Mouse (Mus musculus): ENCODE data around the gene Cdh4. TPM values are rescaled to one million over a fixed set of nuclear protein-coding genes. Genes with fewer than 3 reads are reported as not detected.

Gene Cdh4
- polyA plus RNA-seq, 1 experiment from 2014 or later: 57.4 TPM

GRCm38 (mm10) chr2:179491891-179492290 is 49.7 kb downstream of the Cdh4 start:
- H3K9me3 ChIP-seq (ENCODE audit: control insufficient read depth, low read length): no peaks in the 10 kb centered on the region
- no peak for ATAC-seq
- H3K4me1 ChIP-seq (replicated peaks; ENCODE audit: control insufficient read depth, insufficient read depth, low read length): peaks cover 15% of the 10 kb centered on the region
- no peaks in the 10 kb centered on the region for H3K36me3 ChIP-seq (ENCODE audit: control insufficient read depth, insufficient read depth)
- H3K4me3 ChIP-seq (replicated peaks; ENCODE audit: low read length): no peak overlapping the region
- 20% methylated on average over 11 of the region's 11 CpGs for WGBS
- H3K27me3 ChIP-seq (replicated peaks; ENCODE audit: control insufficient read depth, insufficient read depth, low read length): no peaks in the 10 kb centered on the region
- no peak overlapping the region for H3K4me2 ChIP-seq (ENCODE audit: low read length)
- no peak overlapping the region for H3K27ac ChIP-seq (ENCODE audit: low read length)
- H3K9ac ChIP-seq (replicated peaks; ENCODE audit: low read depth, low read length): no peak overlapping the region

- H3K27me3 ChIP-seq (replicated peaks; ENCODE audit: control insufficient read depth, insufficient read depth, low read length): no peaks in the 10 kb centered on the region
- no peak overlapping the region for H3K4me3 ChIP-seq (replicated peaks; ENCODE audit: low read length)
- no peak overlapping the region for H3K9ac ChIP-seq (replicated peaks; ENCODE audit: low read depth, low read length)
- ATAC-seq: no peak
- H3K27ac ChIP-seq (ENCODE audit: low read length): no peak overlapping the region
- peaks cover 15% of the 10 kb centered on the region for H3K4me1 ChIP-seq (replicated peaks; ENCODE audit: control insufficient read depth, insufficient read depth, low read length)
- 100% methylated on average over 1 of the region's 1 CpGs for WGBS
- no peaks in the 10 kb centered on the region for H3K9me3 ChIP-seq (ENCODE audit: control insufficient read depth, low read length)
- no peak overlapping the region for H3K4me2 ChIP-seq (ENCODE audit: low read length)
- H3K36me3 ChIP-seq (ENCODE audit: control insufficient read depth, insufficient read depth): no peaks in the 10 kb centered on the region
Measured at GRCm38 (mm10) chr2:179494276-179494675, 52.0 kb downstream of the Cdh4 start.

GRCm38 (mm10) chr2:179510439-179510838 is 68.2 kb downstream of the Cdh4 start:
- Histone ChIP-seq H3K4me1 (replicated peaks; ENCODE audit: control insufficient read depth, insufficient read depth, low read length) (peaks cover 4% of the 10 kb centered on the region), H3K27me3 (replicated peaks; ENCODE audit: control insufficient read depth, insufficient read depth, low read length) (no peaks in the 10 kb centered on the region), H3K27ac (ENCODE audit: low read length) (no peak overlapping the region), H3K36me3 (ENCODE audit: control insufficient read depth, insufficient read depth) (no peaks in the 10 kb centered on the region), H3K9me3 (ENCODE audit: control insufficient read depth, low read length) (no peaks in the 10 kb centered on the region; the same call in 1 of the 2 replicates), H3K4me3 (replicated peaks; ENCODE audit: low read length) (no peak overlapping the region), H3K4me2 (ENCODE audit: low read length) (no peak overlapping the region), H3K9ac (replicated peaks; ENCODE audit: low read depth, low read length) (no peak overlapping the region)
- 53% methylated on average over 16 of the region's 16 CpGs for WGBS
- peak; percentile 65 for ATAC-seq

GRCm38 (mm10) chr2:179516559-179516958 is 74.3 kb downstream of the Cdh4 start:
- Histone ChIP-seq H3K9ac (replicated peaks; ENCODE audit: low read depth, low read length) (no peak overlapping the region), H3K4me1 (replicated peaks; ENCODE audit: control insufficient read depth, insufficient read depth, low read length) (peaks cover 31% of the 10 kb centered on the region), H3K36me3 (ENCODE audit: control insufficient read depth, insufficient read depth) (no peaks in the 10 kb centered on the region), H3K4me3 (replicated peaks; ENCODE audit: low read length) (no peak overlapping the region), H3K9me3 (ENCODE audit: control insufficient read depth, low read length) (no peaks in the 10 kb centered on the region), H3K27ac (ENCODE audit: low read length) (no peak overlapping the region), H3K27me3 (replicated peaks; ENCODE audit: control insufficient read depth, insufficient read depth, low read length) (no peaks in the 10 kb centered on the region), H3K4me2 (ENCODE audit: low read length) (no peak overlapping the region)
- WGBS: 90% methylated on average over 9 of the region's 9 CpGs
- ATAC-seq: no peak

- Histone ChIP-seq H3K27me3 (replicated peaks; ENCODE audit: control insufficient read depth, insufficient read depth, low read length) (no peaks in the 10 kb centered on the region), H3K4me2 (ENCODE audit: low read length) (peak overlapping the region; percentile 15; the same call in 1 of the 2 replicates), H3K27ac (ENCODE audit: low read length) (no peak overlapping the region), H3K4me3 (replicated peaks; ENCODE audit: low read length) (no peak overlapping the region), H3K9me3 (ENCODE audit: control insufficient read depth, low read length) (no peaks in the 10 kb centered on the region), H3K4me1 (replicated peaks; ENCODE audit: control insufficient read depth, insufficient read depth, low read length) (peaks cover 39% of the 10 kb centered on the region), H3K9ac (replicated peaks; ENCODE audit: low read depth, low read length) (0 out of 2 replicates have a peak overlapping the region, but pooled peaks have one; percentile 19), H3K36me3 (ENCODE audit: control insufficient read depth, insufficient read depth) (no peaks in the 10 kb centered on the region)
- ATAC-seq: peak; percentile 49
- 3% methylated on average over 14 of the region's 14 CpGs for WGBS
Measured at GRCm38 (mm10) chr2:179518456-179519032, 76.3 kb downstream of the Cdh4 start.

- no peak for ATAC-seq
- no peak overlapping the region for H3K4me2 ChIP-seq (ENCODE audit: low read length)
- no peaks in the 10 kb centered on the region for H3K9me3 ChIP-seq (ENCODE audit: control insufficient read depth, low read length)
- H3K27me3 ChIP-seq (replicated peaks; ENCODE audit: control insufficient read depth, insufficient read depth, low read length): no peaks in the 10 kb centered on the region
- no peaks in the 10 kb centered on the region for H3K36me3 ChIP-seq (ENCODE audit: control insufficient read depth, insufficient read depth)
- no peak overlapping the region for H3K27ac ChIP-seq (ENCODE audit: low read length)
- WGBS: 70% methylated on average over 7 of the region's 7 CpGs
- no peak overlapping the region for H3K4me3 ChIP-seq (replicated peaks; ENCODE audit: low read length)
- peaks cover 39% of the 10 kb centered on the region for H3K4me1 ChIP-seq (replicated peaks; ENCODE audit: control insufficient read depth, insufficient read depth, low read length)
- no peak overlapping the region for H3K9ac ChIP-seq (replicated peaks; ENCODE audit: low read depth, low read length)
Measured at GRCm38 (mm10) chr2:179519161-179519560, 76.9 kb downstream of the Cdh4 start.

- Histone ChIP-seq H3K27ac (ENCODE audit: low read length) (peak overlapping the region; percentile 23; the same call in 1 of the 2 replicates), H3K36me3 (ENCODE audit: control insufficient read depth, insufficient read depth) (no peaks in the 10 kb centered on the region), H3K9ac (replicated peaks; ENCODE audit: low read depth, low read length) (no peak overlapping the region), H3K27me3 (replicated peaks; ENCODE audit: control insufficient read depth, insufficient read depth, low read length) (no peaks in the 10 kb centered on the region), H3K4me1 (replicated peaks; ENCODE audit: control insufficient read depth, insufficient read depth, low read length) (peaks cover 39% of the 10 kb centered on the region), H3K4me3 (replicated peaks; ENCODE audit: low read length) (no peak overlapping the region), H3K4me2 (ENCODE audit: low read length) (no peak overlapping the region), H3K9me3 (ENCODE audit: control insufficient read depth, low read length) (no peaks in the 10 kb centered on the region)
- 17% methylated on average over 7 of the region's 7 CpGs for WGBS
- no peak for ATAC-seq
Measured at GRCm38 (mm10) chr2:179519931-179520330, 77.7 kb downstream of the Cdh4 start.

- WGBS: 78% methylated on average over 6 of the region's 6 CpGs
- no peak for ATAC-seq
- Histone ChIP-seq H3K4me2 (ENCODE audit: low read length) (no peak overlapping the region), H3K4me3 (replicated peaks; ENCODE audit: low read length) (no peak overlapping the region), H3K27me3 (replicated peaks; ENCODE audit: control insufficient read depth, insufficient read depth, low read length) (no peaks in the 10 kb centered on the region), H3K9me3 (ENCODE audit: control insufficient read depth, low read length) (no peaks in the 10 kb centered on the region), H3K4me1 (replicated peaks; ENCODE audit: control insufficient read depth, insufficient read depth, low read length) (peaks cover 39% of the 10 kb centered on the region), H3K9ac (replicated peaks; ENCODE audit: low read depth, low read length) (no peak overlapping the region), H3K36me3 (ENCODE audit: control insufficient read depth, insufficient read depth) (no peaks in the 10 kb centered on the region), H3K27ac (ENCODE audit: low read length) (no peak overlapping the region)
Measured at GRCm38 (mm10) chr2:179520941-179521340, 78.7 kb downstream of the Cdh4 start.

- 27% methylated on average over 5 of the region's 5 CpGs for WGBS
- ATAC-seq: peak; percentile 38; the same call in 1 of the 2 replicates
Measured at GRCm38 (mm10) chr2:179521444-179521843, 79.2 kb downstream of the Cdh4 start.

GRCm38 (mm10) chr2:179522141-179522540 is 79.9 kb downstream of the Cdh4 start:
- H3K4me2 ChIP-seq (ENCODE audit: low read length): no peak overlapping the region
- H3K27me3 ChIP-seq (replicated peaks; ENCODE audit: control insufficient read depth, insufficient read depth, low read length): no peaks in the 10 kb centered on the region
- H3K4me3 ChIP-seq (replicated peaks; ENCODE audit: low read length): no peak overlapping the region
- H3K4me1 ChIP-seq (replicated peaks; ENCODE audit: control insufficient read depth, insufficient read depth, low read length): peaks cover 39% of the 10 kb centered on the region
- H3K9ac ChIP-seq (replicated peaks; ENCODE audit: low read depth, low read length): no peak overlapping the region
- ATAC-seq: no peak
- no peaks in the 10 kb centered on the region for H3K36me3 ChIP-seq (ENCODE audit: control insufficient read depth, insufficient read depth)
- H3K27ac ChIP-seq (ENCODE audit: low read length): peak overlapping the region; percentile 25; the same call in 1 of the 2 replicates
- 12% methylated on average over 8 of the region's 8 CpGs for WGBS
- no peaks in the 10 kb centered on the region for H3K9me3 ChIP-seq (ENCODE audit: control insufficient read depth, low read length)

More at GRCm38 (mm10) chr2:179521444-179521843, 79.2 kb downstream of the Cdh4 start:
- no peak overlapping the region for H3K4me2 ChIP-seq (ENCODE audit: low read length)
- H3K9ac ChIP-seq (replicated peaks; ENCODE audit: low read depth, low read length): no peak overlapping the region
- H3K27ac ChIP-seq (ENCODE audit: low read length): no peak overlapping the region
- H3K9me3 ChIP-seq (ENCODE audit: control insufficient read depth, low read length): no peaks in the 10 kb centered on the region
- peaks cover 39% of the 10 kb centered on the region for H3K4me1 ChIP-seq (replicated peaks; ENCODE audit: control insufficient read depth, insufficient read depth, low read length)
- H3K36me3 ChIP-seq (ENCODE audit: control insufficient read depth, insufficient read depth): no peaks in the 10 kb centered on the region
- no peaks in the 10 kb centered on the region for H3K27me3 ChIP-seq (replicated peaks; ENCODE audit: control insufficient read depth, insufficient read depth, low read length)
- no peak overlapping the region for H3K4me3 ChIP-seq (replicated peaks; ENCODE audit: low read length)

Data from forebrain, embryonic 16.5 days (tissue).